Mouse (Mus musculus) forebrain, embryonic 11.5 days (tissue): ENCODE data around the gene Ryr1. TPM values are rescaled to one million over a fixed set of nuclear protein-coding genes. Genes with fewer than 3 reads are reported as not detected.

ENCODE experiments used
- ATAC-seq: fragments of 200-750 bp; cut with Nextera tagmentation; replicated peaks from 2 replicates; pipeline ENCODE4 v1.8.0; 2017; ENCODE audit warnings: moderate TSS enrichment; ENCODE audit not compliant: low FRiP score
- DNase-seq: peaks from one replicate; pipeline ENCODE4 v3.0.0-alpha.2; 2017; ENCODE audit warnings: low spot score
- H3K27ac ChIP-seq: fragments of 300-500 bp; sonication (generic); 2 replicates; pipeline ENCODE4 v1.5.1; 2014; ENCODE audit warnings: low read depth, low read length
- H3K27me3 ChIP-seq: fragments of 300-500 bp; sonication (generic); 2 replicates; pipeline ENCODE4 v1.6.1; 2014; ENCODE audit warnings: mild to moderate bottlenecking, low read length, mixed read lengths; ENCODE audit not compliant: control insufficient read depth, insufficient read depth
- H3K36me3 ChIP-seq: fragments of 300-500 bp; sonication (generic); 2 replicates; pipeline ENCODE4 v1.6.1; 2014; ENCODE audit warnings: mild to moderate bottlenecking, low read length, moderate library complexity, mixed read lengths; ENCODE audit not compliant: control insufficient read depth, insufficient read depth
- H3K4me1 ChIP-seq: fragments of 300-500 bp; sonication (generic); replicated peaks from 2 replicates; pipeline ENCODE4 v1.6.1; 2014; ENCODE audit warnings: low read length, mixed read lengths; ENCODE audit not compliant: control insufficient read depth, insufficient read depth
- H3K4me2 ChIP-seq: fragments of 300-500 bp; sonication (generic); 2 replicates; pipeline ENCODE4 v1.6.1; 2014; ENCODE audit warnings: low read depth, mild to moderate bottlenecking, low read length, moderate library complexity, mixed read lengths; ENCODE audit not compliant: severe bottlenecking
- H3K4me3 ChIP-seq: fragments of 300-500 bp; sonication (generic); 2 replicates; pipeline ENCODE4 v1.5.1; 2014; ENCODE audit warnings: low read depth, low read length
- H3K9ac ChIP-seq: fragments of 300-500 bp; sonication (generic); 2 replicates; pipeline ENCODE4 v1.6.1; 2014; ENCODE audit warnings: low read length
- H3K9me3 ChIP-seq: fragments of 300-500 bp; sonication (generic); 2 replicates; pipeline ENCODE4 v1.6.1; 2016; ENCODE audit warnings: low read length, mixed read lengths; ENCODE audit not compliant: control insufficient read depth
- WGBS: fragments of 180-500 bp; shearing (Covaris S2); extraction: QIAGEN DNeasy Blood & Tissue Kit; methylation state at CpG from one replicate; pipeline ENCODE4 v1.1.7; 2014; 5-methylcytosine and 5-hydroxymethylcytosine counted together
- polyA plus RNA-seq: library from polyadenylated mRNA; unstranded; fragments of >200 nt; fragmentation: Nextera tagmentation; extraction: Ambion mirVana; gene quantifications from 2 replicates; pipeline ENCODE4 v1.2.1, GENCODE M21; 2014

Gene Ryr1
- polyA plus RNA-seq, 1 experiment from 2014 or later = 1.2 TPM

- WGBS = 61% methylated on average over 1 of the region's 1 CpGs
- no peak overlapping the region for H3K27ac ChIP-seq
- no peak for DNase-seq
- 0 out of 2 replicates have a peak overlapping the region, but pooled peaks have one; percentile 5 for H3K4me2 ChIP-seq
- no peak overlapping the region for H3K4me3 ChIP-seq
- H3K36me3 ChIP-seq = no peaks in the 10 kb centered on the region
- ATAC-seq = no peak
- no peaks in the 10 kb centered on the region for H3K27me3 ChIP-seq
- no peak overlapping the region for H3K9ac ChIP-seq
- peaks cover 26% of the 10 kb centered on the region for H3K4me1 ChIP-seq
- no peaks in the 10 kb centered on the region for H3K9me3 ChIP-seq
Measured at GRCm38 (mm10) chr7:28958770-28959169, 166.2 kb downstream of the Ryr1 start.

- WGBS = 56% methylated on average over 1 of the region's 1 CpGs
- Histone ChIP-seq H3K27ac (no peak overlapping the region), H3K9ac (no peak overlapping the region), H3K9me3 (no peaks in the 10 kb centered on the region), H3K4me1 (peaks cover 31% of the 10 kb centered on the region), H3K4me3 (no peak overlapping the region), H3K27me3 (no peaks in the 10 kb centered on the region), H3K4me2 (no peak overlapping the region), H3K36me3 (no peaks in the 10 kb centered on the region)
- DNase-seq (no peak), ATAC-seq (no peak)
Measured at GRCm38 (mm10) chr7:28957997-28958725, 166.8 kb downstream of the Ryr1 start.

DNA sequence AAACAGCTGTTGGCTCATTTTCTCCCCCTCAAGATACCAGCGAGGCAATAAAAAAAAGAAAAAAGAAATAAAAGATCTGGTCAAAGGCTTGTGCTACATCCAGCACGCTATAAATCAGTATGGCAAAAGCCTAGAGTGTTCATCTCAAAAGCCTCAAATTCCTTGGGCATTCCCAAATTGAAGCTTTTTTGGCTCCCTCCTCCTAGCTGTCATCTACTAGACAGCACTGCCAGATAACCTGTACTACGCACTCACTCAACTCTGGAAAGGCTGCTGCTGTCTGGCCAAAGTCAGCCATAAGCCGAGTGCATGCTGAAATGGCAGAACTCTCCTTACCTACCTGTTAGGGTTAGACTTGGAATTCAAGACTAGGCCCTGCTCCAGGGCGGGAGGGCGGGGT is 167.7 kb downstream of the Ryr1 start:
- no peak overlapping the region for H3K4me2 ChIP-seq
- 90% methylated on average over 6 of the region's 6 CpGs for WGBS

GRCm38 (mm10) chr7:28956270-28956669 is 168.7 kb downstream of the Ryr1 start:
- 92% methylated on average over 1 of the region's 1 CpGs for WGBS
- DNase-seq (no peak), ATAC-seq (no peak)
- Histone ChIP-seq H3K36me3 (no peaks in the 10 kb centered on the region), H3K4me3 (no peak overlapping the region), H3K27ac (no peak overlapping the region), H3K27me3 (no peaks in the 10 kb centered on the region), H3K4me1 (peaks cover 37% of the 10 kb centered on the region), H3K9ac (no peak overlapping the region), H3K9me3 (no peaks in the 10 kb centered on the region), H3K4me2 (no peak overlapping the region)

More for the DNA sequence above, 167.7 kb downstream of the Ryr1 start:
- DNase-seq = no peak
- no peaks in the 10 kb centered on the region for H3K36me3 ChIP-seq
- no peak overlapping the region for H3K27ac ChIP-seq
- no peaks in the 10 kb centered on the region for H3K9me3 ChIP-seq
- no peak overlapping the region for H3K4me3 ChIP-seq
- ATAC-seq = no peak
- peaks cover 37% of the 10 kb centered on the region for H3K4me1 ChIP-seq
- no peaks in the 10 kb centered on the region for H3K27me3 ChIP-seq
- H3K9ac ChIP-seq = no peak overlapping the region

DNA sequence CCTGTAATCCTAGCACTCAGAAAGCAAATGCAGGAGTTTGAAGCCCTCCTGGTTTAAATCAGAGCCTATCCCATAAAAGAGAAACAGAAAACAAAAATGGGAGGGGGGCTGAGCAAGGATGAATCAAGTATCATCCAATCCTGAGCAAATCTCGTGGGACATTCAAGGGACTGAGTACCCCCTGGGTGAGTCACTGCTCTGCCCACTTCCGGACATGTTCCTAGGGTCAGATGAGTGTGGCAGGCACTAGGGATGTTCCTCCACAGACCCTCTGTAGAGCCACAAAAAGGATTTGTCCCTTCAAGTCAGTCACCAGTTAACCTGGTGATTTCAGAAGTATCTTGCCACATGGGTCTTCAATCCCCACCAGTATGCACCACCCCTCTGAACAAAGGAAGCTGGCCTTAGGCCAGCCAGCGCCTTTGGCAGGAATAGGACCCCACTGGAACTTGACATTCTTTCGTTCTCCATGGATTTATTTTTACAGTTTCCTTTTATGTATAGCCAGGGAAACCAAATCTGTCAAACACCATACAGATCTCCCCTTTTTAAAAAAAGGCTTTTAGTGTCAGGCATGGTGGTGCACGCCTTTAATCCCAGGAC is 169.6 kb downstream of the Ryr1 start:
- Histone ChIP-seq H3K9ac (no peak overlapping the region), H3K27me3 (no peaks in the 10 kb centered on the region), H3K4me1 (peaks cover 31% of the 10 kb centered on the region), H3K4me2 (no peak overlapping the region), H3K4me3 (no peak overlapping the region), H3K36me3 (no peaks in the 10 kb centered on the region), H3K9me3 (no peaks in the 10 kb centered on the region), H3K27ac (no peak overlapping the region)
- 78% methylated on average over 5 of the region's 5 CpGs for WGBS
- DNase-seq (no peak), ATAC-seq (no peak)

DNA sequence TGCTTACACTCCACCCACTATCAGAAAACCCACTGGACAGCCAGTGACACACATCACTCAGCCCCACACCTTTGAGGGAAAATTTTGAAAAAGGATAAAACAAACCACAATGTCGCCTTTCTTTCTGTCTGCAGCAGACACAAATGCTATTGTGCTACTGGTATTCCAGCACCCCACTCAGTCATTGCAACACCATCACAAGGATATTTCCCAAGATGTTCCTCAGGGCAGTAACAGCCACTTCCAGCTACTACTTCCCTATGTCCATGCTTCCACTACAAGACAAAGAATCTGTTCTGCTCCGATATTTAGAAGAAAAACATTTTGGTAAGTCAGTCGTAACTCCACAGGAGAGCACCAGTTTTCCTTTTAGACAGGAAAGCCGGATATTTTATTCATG is 170.2 kb downstream of the Ryr1 start:
- 88% methylated on average over 4 of the region's 4 CpGs for WGBS

GRCm38 (mm10) chr7:28953476-28954376 is 171.3 kb downstream of the Ryr1 start:
- H3K4me2 ChIP-seq = peak overlapping the region; percentile 24; the same call in 1 of the 2 replicates
- WGBS = 2% methylated on average over 2 of the region's 2 CpGs

More for the DNA sequence above, 170.2 kb downstream of the Ryr1 start:
- no peak overlapping the region for H3K27ac ChIP-seq
- DNase-seq (no peak), ATAC-seq (no peak)
- H3K9me3 ChIP-seq = no peaks in the 10 kb centered on the region
- H3K4me2 ChIP-seq = no peak overlapping the region
- peaks cover 25% of the 10 kb centered on the region for H3K4me1 ChIP-seq
- no peak overlapping the region for H3K9ac ChIP-seq
- no peaks in the 10 kb centered on the region for H3K27me3 ChIP-seq
- H3K36me3 ChIP-seq = no peaks in the 10 kb centered on the region
- H3K4me3 ChIP-seq = no peak overlapping the region

More at GRCm38 (mm10) chr7:28953476-28954376, 171.3 kb downstream of the Ryr1 start:
- Histone ChIP-seq H3K36me3 (no peaks in the 10 kb centered on the region), H3K9ac (no peak overlapping the region), H3K27ac (peak overlapping the region; percentile 65), H3K9me3 (no peaks in the 10 kb centered on the region), H3K4me3 (no peak overlapping the region), H3K4me1 (peaks cover 17% of the 10 kb centered on the region), H3K27me3 (no peaks in the 10 kb centered on the region)
- peak; percentile 86 for ATAC-seq
- peak; percentile 75 for DNase-seq
